Mouse (Mus musculus) urinary bladder, postnatal 14 days (tissue): ENCODE measurements at regions not wholly inside any gene's neighbourhood (a gene's known extent, or its start where the extent isn't known, plus 50 kb on each side); places are given as distances from the start of the nearest gene placed in this dataset.

Source experiments
- DNase-seq: peaks from one replicate; pipeline ENCODE4 v3.0.0; 2021; ENCODE audit warnings: low spot score

GRCm38 (mm10) chr17:63801411-63801810 is 61.5 kb upstream of the Fer start:
- DNase-seq: no peak

- no peak for DNase-seq
Observed at GRCm38 (mm10) chr17:63802846-63803245, 60.0 kb upstream of the Fer start.

- peak; percentile 74 for DNase-seq
Observed at GRCm38 (mm10) chr17:63803599-63803998, 59.3 kb upstream of the Fer start.

DNA sequence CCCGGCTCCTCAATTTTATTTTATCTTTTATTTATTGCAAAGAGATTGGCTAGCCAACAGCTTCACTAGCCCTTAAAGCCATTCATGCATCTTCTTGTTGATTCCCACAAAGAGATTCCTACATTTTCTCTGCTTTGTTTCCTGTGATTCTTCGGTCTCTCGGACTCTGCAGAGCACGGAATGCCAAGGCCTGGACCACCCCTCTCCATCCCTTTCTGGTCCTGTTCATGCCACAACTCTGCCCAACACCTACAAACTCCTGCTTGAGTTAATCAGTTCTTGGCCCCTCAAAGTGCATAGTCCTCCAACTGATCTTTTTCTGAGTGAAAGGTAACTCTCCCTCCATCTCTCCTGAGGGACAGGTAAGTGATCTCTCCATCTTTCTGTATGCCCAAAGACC is 58.4 kb upstream of the Fer start:
- no peak for DNase-seq

- no peak for DNase-seq
Observed at GRCm38 (mm10) chr17:63806360-63806759, 56.5 kb upstream of the Fer start.

DNA sequence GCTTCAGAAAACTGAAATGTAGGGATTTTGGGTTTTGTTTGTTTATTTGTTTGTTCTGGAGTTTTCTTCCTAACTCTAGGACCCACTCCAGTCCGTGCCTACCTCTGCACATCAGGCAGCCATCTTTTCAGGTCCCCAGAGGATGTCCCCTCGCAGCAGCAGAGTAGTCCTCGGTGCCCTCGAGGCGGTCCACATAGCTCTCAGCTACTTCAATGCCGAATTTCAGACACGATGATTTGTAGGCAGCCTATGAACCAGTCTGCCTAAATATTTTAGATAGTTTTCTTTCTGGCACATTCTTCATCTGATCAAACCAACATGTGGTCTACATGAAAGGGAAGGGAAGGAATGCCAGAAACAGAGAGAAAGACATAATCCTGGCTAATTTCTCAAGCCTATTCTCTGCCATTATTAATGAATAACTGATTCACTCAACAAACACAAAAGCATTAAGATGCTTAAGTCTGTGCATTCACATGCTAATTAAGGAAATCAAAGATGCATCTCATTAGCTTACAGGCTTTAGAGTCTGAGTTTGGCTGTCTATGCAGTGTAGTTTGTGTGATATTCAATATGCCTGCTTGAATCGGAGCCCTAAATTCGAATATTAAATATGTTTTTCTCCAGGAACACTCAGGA is 55.2 kb upstream of the Fer start:
- DNase-seq: no peak

DNA sequence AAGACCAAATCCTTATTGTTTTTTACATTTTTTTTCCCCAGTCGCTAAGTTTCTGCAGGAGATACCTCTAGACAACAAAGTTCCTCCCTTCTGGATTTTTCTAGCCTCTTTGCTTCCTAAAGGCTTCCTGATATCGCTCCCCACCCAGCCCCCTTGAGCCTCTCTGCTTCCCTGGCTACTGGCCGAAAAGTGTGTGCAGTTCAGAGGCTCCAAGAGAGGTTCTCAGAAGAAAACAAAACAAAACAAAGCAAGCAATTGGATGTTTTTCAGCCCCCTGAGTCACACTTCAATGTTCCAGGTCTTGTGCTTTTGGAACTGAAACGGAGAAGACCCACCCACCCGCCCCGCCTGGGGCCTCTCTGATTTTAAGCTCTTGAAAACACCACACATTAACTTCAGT is 54.1 kb upstream of the Fer start:
- DNase-seq: no peak

DNA sequence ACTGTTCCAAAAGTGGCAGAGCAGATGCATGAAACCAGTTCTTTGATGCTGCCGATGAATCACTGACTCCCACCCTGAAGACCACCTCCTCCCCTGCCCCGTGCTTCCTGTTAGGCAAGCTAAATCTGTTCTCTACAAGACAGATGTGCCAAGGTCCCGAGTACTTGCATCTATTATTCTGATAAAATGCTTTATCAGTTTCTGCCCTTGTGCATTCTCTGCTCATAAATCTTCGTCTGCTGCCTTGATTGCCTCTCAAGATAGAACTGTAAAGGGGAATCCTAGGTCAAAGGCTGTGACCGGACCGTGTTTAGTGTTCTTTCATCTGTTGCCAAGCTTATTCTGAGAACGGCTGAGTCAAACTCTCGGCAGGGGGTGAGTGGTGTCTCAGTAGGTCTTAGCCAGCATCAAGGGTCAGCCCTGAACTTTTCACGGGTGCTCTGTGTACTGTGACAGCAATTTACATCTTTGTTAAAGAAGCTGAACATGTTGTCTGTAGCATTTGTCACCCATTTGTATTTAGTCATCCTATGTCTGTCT is 51.5 kb upstream of the Fer start:
- no peak for DNase-seq

GRCm38 (mm10) chr17:63812586-63812985 is 50.3 kb upstream of the Fer start:
- no peak for DNase-seq
